Mouse (Mus musculus) megakaryocyte-erythroid progenitor cell, adult 5-6 weeks (primary cell): Measurements from ENCODE around the gene Znrf1. TPM values are rescaled to one million over a fixed set of nuclear protein-coding genes. Genes with fewer than 3 reads are reported as not detected.

Experiments
- ATAC-seq: replicated peaks from 2 replicates; pipeline ENCODE4 v1.8.0; 2016; ENCODE audit warnings: mild to moderate bottlenecking, inconsistent platforms; ENCODE audit not compliant: severe bottlenecking, poor library complexity, low FRiP score, low TSS enrichment
- total RNA-seq, 2 experiments: library from RNA; stranded (forward) in 1 of 2; stranded (reverse) in 1 of 2; fragments of 200-1000, 215-1000 nt in 1 of 2; fragments of >200 nt in 1 of 2; fragmentation: Nextera tagmentation in 1 of 2; gene quantifications; 2 replicates each; pipeline ENCODE4 v1.2.3; 2014 to 2017

Gene Znrf1
- total RNA-seq, 2 experiments from 2014 or later = 21.4 to 55.3 TPM

- no peak for ATAC-seq
Measured at GRCm38 (mm10) chr8:111531191-111531590, 4.7 kb upstream of the Znrf1 start.

- no peak for ATAC-seq
Measured at GRCm38 (mm10) chr8:111531621-111532020, 4.3 kb upstream of the Znrf1 start.

- no peak for ATAC-seq
Measured at GRCm38 (mm10) chr8:111533503-111533902, 2.4 kb upstream of the Znrf1 start.

- ATAC-seq = no peak
Measured at GRCm38 (mm10) chr8:111535491-111535890, 406 bp upstream of the Znrf1 start.

GRCm38 (mm10) chr8:111536978-111537764 is 1.3 kb downstream of the Znrf1 start:
- ATAC-seq = peak; percentile 59

- ATAC-seq = peak; percentile 25
Measured at GRCm38 (mm10) chr8:111537765-111538158, 1.9 kb downstream of the Znrf1 start.

GRCm38 (mm10) chr8:111538194-111538593 is 2.3 kb downstream of the Znrf1 start:
- ATAC-seq = no peak; the same call in 1 of the 2 replicates

- no peak for ATAC-seq
Measured at GRCm38 (mm10) chr8:111539422-111540076, 3.7 kb downstream of the Znrf1 start.

- ATAC-seq = no peak
Measured at GRCm38 (mm10) chr8:111543712-111544380, 7.9 kb downstream of the Znrf1 start.

GRCm38 (mm10) chr8:111545406-111546156 is 9.7 kb downstream of the Znrf1 start:
- no peak for ATAC-seq

- no peak for ATAC-seq
Measured at GRCm38 (mm10) chr8:111547144-111547543, 11.2 kb downstream of the Znrf1 start.

GRCm38 (mm10) chr8:111548201-111548600 is 12.3 kb downstream of the Znrf1 start:
- ATAC-seq = no peak

- ATAC-seq = peak; percentile 49; the same call in 1 of the 2 replicates
Measured at GRCm38 (mm10) chr8:111550002-111550870, 14.3 kb downstream of the Znrf1 start.

- ATAC-seq = no peak
Measured at GRCm38 (mm10) chr8:111551511-111552130, 15.7 kb downstream of the Znrf1 start.

- ATAC-seq = no peak
Measured at GRCm38 (mm10) chr8:111561824-111562223, 25.9 kb downstream of the Znrf1 start.

GRCm38 (mm10) chr8:111562274-111562803 is 26.4 kb downstream of the Znrf1 start:
- no peak for ATAC-seq

- ATAC-seq = no peak
Measured at GRCm38 (mm10) chr8:111563075-111563474, 27.2 kb downstream of the Znrf1 start.

- no peak for ATAC-seq
Measured at GRCm38 (mm10) chr8:111563687-111564086, 27.8 kb downstream of the Znrf1 start.
